Mouse (Mus musculus) testis, adult 2 months (tissue): ENCODE results near the gene 1500009C09Rik. TPM values are rescaled to one million over a fixed set of nuclear protein-coding genes. Genes with fewer than 3 reads are reported as not detected.
A peak's percentile ranks its signal among the peaks of the same experiment; 100 is the strongest.

Experiments used
- H3K27ac ChIP-seq: fragments of 200-500 bp; 2 replicates; pipeline ENCODE4 v1.5.1; 2012; ENCODE audit warnings: low read depth, low read length; ENCODE audit not compliant: control insufficient read depth, insufficient read depth
- H3K27me3 ChIP-seq: fragments of 200-500 bp; 2 replicates; pipeline ENCODE4 v1.6.1; 2012; ENCODE audit warnings: mild to moderate bottlenecking, low read length, moderate library complexity; ENCODE audit not compliant: control insufficient read depth, insufficient read depth
- H3K36me3 ChIP-seq: fragments of 200-500 bp; 2 replicates; pipeline ENCODE4 v1.6.1; 2012; ENCODE audit warnings: mild to moderate bottlenecking, low read length; ENCODE audit not compliant: control insufficient read depth, insufficient read depth
- H3K4me1 ChIP-seq: fragments of 200-500 bp; 2 replicates; pipeline ENCODE4 v1.6.1; 2012; ENCODE audit warnings: low read length; ENCODE audit not compliant: control insufficient read depth, insufficient read depth
- H3K4me3 ChIP-seq: fragments of 200-500 bp; 2 replicates; pipeline ENCODE4 v1.5.1; 2012; ENCODE audit warnings: low read depth, mild to moderate bottlenecking, low read length, moderate library complexity, mixed read lengths; ENCODE audit not compliant: control insufficient read depth
- CTCF ChIP-seq: fragments of 200-500 bp; IDR thresholded peaks from 2 replicates; pipeline ENCODE4 v1.5.1; 2012; ENCODE audit warnings: low read depth, mild to moderate bottlenecking, inconsistent platforms, low read length, moderate library complexity; ENCODE audit not compliant: control insufficient read depth, insufficient read depth, insufficient replicate concordance
- POLR2A ChIP-seq: fragments of 200-500 bp; IDR thresholded peaks from 2 replicates; pipeline ENCODE4 v1.6.1; 2012; ENCODE audit warnings: low read depth, mild to moderate bottlenecking, inconsistent platforms, low read length, moderate library complexity; ENCODE audit not compliant: control insufficient read depth
- polyA plus RNA-seq: library from polyadenylated mRNA; depleted of rRNA; stranded (reverse); fragments of >200 nt; gene quantifications from 2 replicates; pipeline ENCODE4 v1.2.3, GENCODE M21; 2012

1500009C09Rik gene
- polyA plus RNA-seq, 1 experiment, result 9.4 TPM

GRCm38 (mm10) chr15:82259510-82259909 is 7.3 kb downstream of the 1500009C09Rik start:
- H3K27ac ChIP-seq, result no peak overlapping the region
- no peaks in the 10 kb centered on the region for H3K36me3 ChIP-seq
- H3K4me3 ChIP-seq, result peak overlapping the region; percentile 59
- TF ChIP-seq CTCF (peak; percentile 99), POLR2A (no peak)
- peaks cover 6% of the 10 kb centered on the region for H3K4me1 ChIP-seq
- H3K27me3 ChIP-seq, result no peaks in the 10 kb centered on the region

- Histone ChIP-seq H3K27ac (no peak overlapping the region), H3K4me3 (no peak overlapping the region), H3K27me3 (no peaks in the 10 kb centered on the region), H3K36me3 (no peaks in the 10 kb centered on the region), H3K4me1 (peaks cover 3% of the 10 kb centered on the region)
- TF ChIP-seq POLR2A (no peak), CTCF (peak; percentile 89)
Measured at GRCm38 (mm10) chr15:82266356-82266755, 14.2 kb downstream of the 1500009C09Rik start.

GRCm38 (mm10) chr15:82268185-82268584 is 16.0 kb downstream of the 1500009C09Rik start:
- TF ChIP-seq POLR2A (peak; percentile 47; the same call in 1 of the 2 replicates), CTCF (no peak)
- peak overlapping the region; percentile 76 for H3K4me3 ChIP-seq
- no peaks in the 10 kb centered on the region for H3K27me3 ChIP-seq
- peaks cover 3% of the 10 kb centered on the region for H3K4me1 ChIP-seq
- H3K27ac ChIP-seq, result no peak overlapping the region; the same call in 1 of the 2 replicates
- no peaks in the 10 kb centered on the region for H3K36me3 ChIP-seq

- H3K36me3 ChIP-seq, result no peaks in the 10 kb centered on the region
- TF ChIP-seq CTCF (no peak), POLR2A (no peak)
- no peaks in the 10 kb centered on the region for H3K27me3 ChIP-seq
- peaks cover 3% of the 10 kb centered on the region for H3K4me1 ChIP-seq
- H3K4me3 ChIP-seq, result peak overlapping the region; percentile 76
- no peak overlapping the region; the same call in 1 of the 2 replicates for H3K27ac ChIP-seq
Measured at GRCm38 (mm10) chr15:82268783-82269182, 16.6 kb downstream of the 1500009C09Rik start.

- Histone ChIP-seq H3K27me3 (no peaks in the 10 kb centered on the region), H3K27ac (no peak overlapping the region)
Measured at GRCm38 (mm10) chr15:82271201-82271600, 19.0 kb downstream of the 1500009C09Rik start.

GRCm38 (mm10) chr15:82272295-82272694 is 20.1 kb downstream of the 1500009C09Rik start:
- Histone ChIP-seq H3K4me1 (peaks cover 15% of the 10 kb centered on the region), H3K27ac (no peak overlapping the region), H3K4me3 (no peak overlapping the region), H3K27me3 (no peaks in the 10 kb centered on the region), H3K36me3 (no peaks in the 10 kb centered on the region)
- no peak for TF ChIP-seq CTCF

More at GRCm38 (mm10) chr15:82271201-82271600, 19.0 kb downstream of the 1500009C09Rik start:
- H3K4me1 ChIP-seq, result peaks cover 15% of the 10 kb centered on the region
- no peak for TF ChIP-seq POLR2A
- TF ChIP-seq CTCF, result peak; percentile 84; the same call in 1 of the 2 replicates
- no peak overlapping the region for H3K4me3 ChIP-seq
- no peaks in the 10 kb centered on the region for H3K36me3 ChIP-seq

- no peak for TF ChIP-seq CTCF
- no peak for TF ChIP-seq POLR2A
- Histone ChIP-seq H3K27me3 (no peaks in the 10 kb centered on the region), H3K4me1 (peaks cover 12% of the 10 kb centered on the region), H3K4me3 (peak within 1 kb of the TSS; percentile 76), H3K36me3 (no peaks in the 10 kb centered on the region), H3K27ac (no peak within 1 kb of the TSS)
Measured at GRCm38 (mm10) chr15:82274593-82274926, 22.4 kb downstream of the 1500009C09Rik start, which contains the start of gene Sept3. Gene Sept3, plus strand, starts transcription at chr15:82274893.
